8 mouse cellular contexts compared by ENCODE assay signal in the genomic region with DNA sequence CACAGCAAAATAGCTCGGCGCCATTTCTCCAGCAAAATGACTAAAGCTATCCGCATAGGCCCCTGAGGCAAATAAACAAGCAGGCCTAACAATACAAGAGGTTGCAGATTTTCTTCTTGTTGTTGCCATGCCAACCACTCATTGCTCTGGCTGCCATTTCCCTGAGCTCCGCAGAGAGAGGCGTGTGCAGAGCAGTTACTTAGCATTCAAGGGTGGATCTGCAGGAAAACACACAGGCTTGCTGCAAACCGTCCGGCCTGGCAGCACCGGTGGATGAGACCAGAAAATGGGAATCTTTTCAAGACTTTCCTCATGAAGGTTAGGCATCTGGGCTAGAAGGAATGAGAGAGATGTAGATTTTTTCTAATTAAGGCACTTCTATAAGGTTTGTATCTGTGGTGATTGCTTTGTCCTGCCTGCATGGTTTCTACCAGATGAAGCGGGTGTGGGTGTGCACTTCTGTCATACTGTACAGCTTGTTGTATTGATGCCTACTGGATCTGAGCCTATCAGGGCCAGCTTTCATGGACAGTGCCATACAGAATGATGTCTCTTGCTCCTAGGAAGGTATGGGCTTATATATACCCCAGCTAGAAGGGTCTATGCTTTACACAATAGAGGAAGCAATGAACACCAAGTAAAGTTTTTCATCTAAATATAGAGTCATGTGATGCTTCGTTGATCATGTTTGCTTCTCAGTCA.
DNase-seq lines count a peak whose midpoint lies in the region; ATAC-seq and TF ChIP-seq lines count a peak whose summit lies in the region.

No protein-coding gene starts in this region.

- H3K9me3 ChIP-seq in limb, embryonic 14.5 days (ENCODE audit: control insufficient read depth, low read length): no peaks in the 10 kb centered on the region

- no peak overlapping the region for H3K4me3 ChIP-seq in limb, embryonic 14.5 days (replicated peaks; ENCODE audit: low read length)

- TF ChIP-seq POLR2A in limb, embryonic 14.5 days (IDR thresholded peaks at IDR 0.05; ENCODE audit: borderline replicate concordance, extremely low read depth, insufficient read depth, insufficient read length): no peak

- H3K27me3 ChIP-seq in limb, embryonic 14.5 days (ENCODE audit: control insufficient read depth, insufficient read depth, low read length): no peaks in the 10 kb centered on the region
- H3K27me3 ChIP-seq in splenic B cell, adult 2 months (ENCODE audit: control insufficient read depth, insufficient read depth, low read length, poor library complexity, severe bottlenecking): no peaks in the 10 kb centered on the region

- no peaks in the 10 kb centered on the region for H3K36me3 ChIP-seq in limb, embryonic 14.5 days (ENCODE audit: control insufficient read depth, insufficient read depth, low read length)
- H3K36me3 ChIP-seq in splenic B cell, adult 2 months (ENCODE audit: control insufficient read depth, insufficient read depth, low read length, poor library complexity, severe bottlenecking): no peaks in the 10 kb centered on the region

- no peak overlapping the region for H3K27ac ChIP-seq in limb, embryonic 14.5 days (replicated peaks; ENCODE audit: low read depth, low read length)

- 51% methylated on average over 10 of the region's 10 CpGs for WGBS in limb, embryonic 14.5 days

- peak; percentile 57 for ATAC-seq in cerebellum, adult (ENCODE audit: insufficient number of reproducible peaks, low FRiP score, low TSS enrichment)
- ATAC-seq in limb, embryonic 14.5 days (ENCODE audit: low FRiP score, low read depth): peak; percentile 77; the same call in 1 of the 2 replicates

- H3K9ac ChIP-seq in limb, embryonic 14.5 days (ENCODE audit: low read depth, low read length, severe bottlenecking): no peak overlapping the region

- no peak overlapping the region for H3K4me2 ChIP-seq in limb, embryonic 14.5 days (replicated peaks; ENCODE audit: low read depth, low read length, severe bottlenecking)

- 0 out of 2 replicates have a peak, but pooled peaks cover 5% of the 10 kb centered on the region for H3K4me1 ChIP-seq in limb, embryonic 14.5 days (ENCODE audit: control insufficient read depth, insufficient read depth, low read length)

- no peak for DNase-seq in cerebellum, adult 11 months
- DNase-seq in frontal cortex, postnatal 36 days (ENCODE audit: low spot score in 2 of 2): peak; percentile 40 to 70
- peak; percentile 25 for DNase-seq in limb, embryonic 14.5 days (ENCODE audit: low spot score)
- peak; percentile 4 for DNase-seq in splenic B cell, adult 2 months (ENCODE audit: low read depth, low spot score)
- no peak for DNase-seq in yolk sac, embryonic 10.5 days (ENCODE audit: low spot score)
- DNase-seq in kidney, postnatal 14 days: no peak
- no peak for DNase-seq in kidney, postnatal 25 days

Comparison
In these comparisons a context has a peak if more than half of its experiments do, and no peak if none do; other contexts are left out.
1. DNase-seq: peak in frontal cortex, postnatal 36 days (2 of 2), limb, embryonic 14.5 days (single experiment) and splenic B cell, adult 2 months (single experiment); none in cerebellum, adult 11 months (single experiment), yolk sac, embryonic 10.5 days (single experiment), kidney, postnatal 14 days (single experiment) and kidney, postnatal 25 days (0 of 2).